Mouse (Mus musculus) liver, adult 2 months (tissue): ENCODE measurements around the gene Grik3. TPM values are rescaled to one million over a fixed set of nuclear protein-coding genes. Genes with fewer than 3 reads are reported as not detected.

Experiments used
- DNase-seq: peaks from one replicate; pipeline ENCODE4 v3.0.0-alpha.2; 2011; ENCODE audit warnings: low read depth, low spot score; ENCODE audit errors: extremely low read depth
- H3K27ac ChIP-seq: fragments of 200-500 bp; replicated peaks from 2 replicates; pipeline ENCODE4 v1.5.1; 2012; ENCODE audit warnings: low read depth, mild to moderate bottlenecking, control low read depth, inconsistent platforms, low read length; ENCODE audit not compliant: insufficient read depth
- H3K27me3 ChIP-seq: fragments of 200-500 bp; 2 replicates; pipeline ENCODE4 v1.6.1; 2012; ENCODE audit warnings: mild to moderate bottlenecking, moderate library complexity, low read length, inconsistent platforms; ENCODE audit not compliant: control insufficient read depth, insufficient read depth
- H3K36me3 ChIP-seq: fragments of 200-500 bp; 2 replicates; pipeline ENCODE4 v1.6.1; 2012; ENCODE audit warnings: low read length, inconsistent platforms; ENCODE audit not compliant: control insufficient read depth, insufficient read depth
- H3K4me1 ChIP-seq: fragments of 200-500 bp; 2 replicates; pipeline ENCODE4 v1.6.1; 2011; ENCODE audit warnings: low read length; ENCODE audit not compliant: control insufficient read depth, insufficient read depth
- H3K4me3 ChIP-seq: fragments of 200-500 bp; 2 replicates; pipeline ENCODE4 v1.5.1; 2011; ENCODE audit warnings: low read depth, mild to moderate bottlenecking, control low read depth, low read length, moderate library complexity; ENCODE audit not compliant: insufficient read depth
- H3K79me2 ChIP-seq: fragments of 200-500 bp; 2 replicates; pipeline ENCODE4 v1.6.1; 2012; ENCODE audit warnings: inconsistent platforms, mild to moderate bottlenecking, low read length, moderate library complexity; ENCODE audit not compliant: control insufficient read depth, insufficient read depth
- H3K9ac ChIP-seq: fragments of 200-500 bp; 2 replicates; pipeline ENCODE4 v1.6.1; 2012; ENCODE audit warnings: low read depth, mild to moderate bottlenecking, control low read depth, inconsistent platforms, low read length
- CTCF ChIP-seq: fragments of 200-500 bp; IDR thresholded peaks from 2 replicates; pipeline ENCODE4 v1.5.1; 2011; ENCODE audit warnings: low read depth, low read length, control low read depth
- POLR2A ChIP-seq: fragments of 200-500 bp; IDR thresholded peaks from 2 replicates; pipeline ENCODE4 v1.6.1; 2011; ENCODE audit warnings: low read length, control low read depth; ENCODE audit not compliant: insufficient read depth; ENCODE audit errors: extremely low read depth
- WGBS: fragments of 180-500 bp; shearing (Covaris S2); methylation state at CpG from one replicate; pipeline ENCODE4 v1.1.7; 2018; 5-methylcytosine and 5-hydroxymethylcytosine counted together
- polyA plus RNA-seq: library from polyadenylated mRNA; depleted of rRNA; stranded (reverse); fragments of >200 nt; gene quantifications from 2 replicates; pipeline ENCODE4 v1.2.3, GENCODE M21; 2012
- total RNA-seq: library from RNA; depleted of rRNA; stranded (reverse); fragments of >200 nt; gene quantifications from 2 replicates; pipeline ENCODE4 v1.2.3, GENCODE M21; 2014

Gene Grik3
- total and polyA plus RNA-seq, 2 experiments, result 0.04 TPM; not detected in 1

DNA sequence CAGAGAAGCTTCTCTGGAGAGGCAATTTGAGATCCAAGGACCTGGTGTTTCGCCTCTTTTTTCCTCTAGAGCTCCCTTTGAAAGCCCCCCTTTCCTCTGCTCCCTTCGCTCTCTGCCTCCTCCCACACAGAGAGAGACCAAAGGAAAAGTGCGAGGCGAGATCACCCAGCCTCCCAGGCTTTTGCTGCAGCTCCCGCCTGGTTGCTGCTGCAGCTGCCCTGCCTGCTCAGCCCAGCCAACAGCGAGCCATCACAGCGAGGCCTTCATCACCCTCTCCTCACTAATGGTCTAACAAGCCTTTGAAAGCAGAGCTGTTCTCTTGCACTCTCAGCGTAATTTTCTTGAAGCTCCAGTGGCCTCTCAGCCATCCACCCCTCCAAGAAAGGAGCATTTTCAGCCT lies 196.6 kb downstream of the Grik3 start:
- Histone ChIP-seq H3K79me2 (no peaks in the 10 kb centered on the region), H3K9ac (no peak overlapping the region), H3K4me3 (no peak overlapping the region), H3K36me3 (no peaks in the 10 kb centered on the region), H3K27me3 (no peaks in the 10 kb centered on the region), H3K4me1 (no peaks in the 10 kb centered on the region), H3K27ac (no peak overlapping the region)
- no peak for DNase-seq
- TF ChIP-seq CTCF (no peak), POLR2A (no peak)
- WGBS, result 49% methylated on average over 8 of the region's 8 CpGs

DNA sequence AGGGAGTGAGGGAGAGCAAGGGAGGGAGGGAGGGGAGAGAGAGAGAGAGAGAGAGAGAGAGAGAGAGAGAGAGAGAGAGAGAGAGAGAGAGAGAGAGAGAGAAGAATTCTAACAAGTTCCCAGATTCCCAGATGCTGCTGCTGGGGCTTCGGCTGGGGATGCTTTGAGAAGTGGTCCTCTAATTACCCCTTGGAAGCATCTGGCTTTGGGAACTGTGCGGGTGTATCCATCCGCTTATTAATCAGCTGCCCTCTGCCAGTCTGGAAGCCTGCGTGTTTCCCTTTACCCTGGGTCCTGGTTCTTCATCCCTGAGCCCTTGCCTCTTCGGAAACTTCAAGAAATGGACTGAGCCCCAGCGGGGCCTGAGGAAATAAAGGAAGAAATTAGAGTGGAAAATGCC lies 204.9 kb downstream of the Grik3 start:
- H3K4me1 ChIP-seq, result no peaks in the 10 kb centered on the region
- WGBS, result 62% methylated on average over 6 of the region's 6 CpGs
- no peak overlapping the region for H3K27ac ChIP-seq
- no peak overlapping the region for H3K4me3 ChIP-seq
- no peak overlapping the region for H3K9ac ChIP-seq
- no peak for TF ChIP-seq POLR2A
- no peak for TF ChIP-seq CTCF
- H3K36me3 ChIP-seq, result no peaks in the 10 kb centered on the region
- no peak for DNase-seq
- H3K27me3 ChIP-seq, result no peaks in the 10 kb centered on the region
- no peaks in the 10 kb centered on the region for H3K79me2 ChIP-seq

DNA sequence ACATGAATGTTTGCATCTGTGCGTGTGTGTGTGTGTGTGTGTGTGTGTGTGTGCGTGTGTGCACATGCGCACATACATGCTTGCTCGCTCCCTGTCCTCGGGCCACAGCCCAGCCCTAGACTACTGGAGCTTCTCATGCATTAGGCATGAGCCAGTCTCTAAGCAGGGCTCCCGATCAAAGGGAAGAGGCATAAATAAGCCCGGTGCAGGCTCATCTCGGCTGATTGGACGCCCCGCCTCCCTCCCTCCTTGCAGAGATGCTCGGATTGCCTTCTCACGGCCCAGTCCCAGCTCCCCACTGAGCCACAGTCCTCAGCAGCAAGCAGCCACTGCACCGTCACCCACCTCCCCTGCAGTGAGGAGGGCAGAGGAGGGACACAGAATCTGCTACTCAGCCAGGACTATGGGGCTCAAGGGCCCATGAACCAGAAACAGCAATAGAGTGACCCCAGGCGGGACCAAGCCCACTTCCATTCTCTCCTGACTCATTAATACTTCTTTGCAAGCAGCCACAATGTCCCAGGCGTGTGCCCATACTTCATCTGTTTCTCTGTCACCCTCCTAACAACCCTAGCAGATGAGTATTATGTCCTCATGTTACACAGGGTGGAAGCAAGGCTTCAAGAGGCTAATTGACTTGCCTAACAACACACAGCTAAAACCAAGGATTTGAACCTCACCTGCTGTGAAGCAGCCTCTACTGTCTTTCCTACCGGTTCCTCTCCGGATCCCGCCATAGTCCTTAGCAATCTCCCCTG lies 205.9 kb downstream of the Grik3 start:
- no peak overlapping the region for H3K9ac ChIP-seq
- no peak overlapping the region for H3K27ac ChIP-seq
- DNase-seq, result no peak
- 33% methylated on average over 18 of the region's 18 CpGs for WGBS
- no peak overlapping the region for H3K4me3 ChIP-seq
- TF ChIP-seq CTCF (no peak), POLR2A (no peak)
- H3K4me1 ChIP-seq, result no peaks in the 10 kb centered on the region
- no peaks in the 10 kb centered on the region for H3K79me2 ChIP-seq
- H3K27me3 ChIP-seq, result no peaks in the 10 kb centered on the region
- no peaks in the 10 kb centered on the region for H3K36me3 ChIP-seq

DNA sequence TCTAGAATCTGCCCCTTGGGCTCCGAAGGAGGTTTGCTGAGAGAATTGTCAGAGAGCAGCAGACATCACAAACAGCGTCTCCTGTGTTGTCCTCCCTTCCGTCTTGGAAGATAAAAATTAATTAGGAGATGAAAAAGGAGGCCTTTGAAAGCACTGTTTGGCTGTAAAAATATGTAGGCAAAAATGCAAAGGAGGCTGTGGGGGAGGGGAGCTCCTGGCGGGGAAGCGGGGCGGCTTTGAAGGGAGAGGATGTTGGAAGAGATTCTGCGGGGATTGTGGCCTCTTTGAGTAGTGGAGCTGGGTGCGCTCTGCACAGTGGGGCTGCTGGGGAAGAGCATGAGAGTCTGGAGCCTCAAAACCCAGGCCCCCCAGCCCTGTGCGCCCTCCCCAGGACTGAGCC lies 207.1 kb downstream of the Grik3 start:
- whole genome bisulfite sequencing, result 29% methylated on average over 9 of the region's 9 CpGs
- Histone ChIP-seq H3K9ac (no peak overlapping the region), H3K36me3 (no peaks in the 10 kb centered on the region), H3K4me1 (no peaks in the 10 kb centered on the region), H3K79me2 (no peaks in the 10 kb centered on the region), H3K4me3 (no peak overlapping the region), H3K27me3 (no peaks in the 10 kb centered on the region), H3K27ac (no peak overlapping the region)
- no peak for DNase-seq
- no peak for TF ChIP-seq POLR2A
- TF ChIP-seq CTCF, result no peak

DNA sequence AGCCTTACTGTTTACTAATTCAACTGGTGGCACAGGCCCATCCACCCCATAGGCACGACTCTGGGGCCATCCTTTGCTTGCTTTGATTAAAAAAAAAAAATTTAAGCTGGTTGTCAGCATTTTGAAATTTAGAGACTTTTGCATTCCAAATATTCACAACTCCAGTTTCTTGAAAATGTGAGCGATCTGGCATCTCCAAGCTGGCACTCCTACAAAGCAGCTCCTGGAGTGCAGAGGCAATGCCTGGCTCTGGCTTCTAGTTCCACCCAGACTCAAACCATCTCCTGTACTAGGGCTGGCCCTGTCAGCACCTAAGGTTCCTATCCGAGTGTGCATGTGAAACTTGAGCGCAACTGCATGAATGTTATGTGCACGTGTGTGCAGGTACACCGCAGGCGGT lies 208.6 kb downstream of the Grik3 start:
- Histone ChIP-seq H3K27ac (no peak overlapping the region), H3K4me1 (no peaks in the 10 kb centered on the region), H3K9ac (no peak overlapping the region), H3K4me3 (no peak overlapping the region), H3K36me3 (no peaks in the 10 kb centered on the region), H3K79me2 (no peaks in the 10 kb centered on the region), H3K27me3 (no peaks in the 10 kb centered on the region)
- TF ChIP-seq CTCF, result no peak
- no peak for TF ChIP-seq POLR2A
- no peak for DNase-seq
- 79% methylated on average over 7 of the region's 7 CpGs for WGBS

DNA sequence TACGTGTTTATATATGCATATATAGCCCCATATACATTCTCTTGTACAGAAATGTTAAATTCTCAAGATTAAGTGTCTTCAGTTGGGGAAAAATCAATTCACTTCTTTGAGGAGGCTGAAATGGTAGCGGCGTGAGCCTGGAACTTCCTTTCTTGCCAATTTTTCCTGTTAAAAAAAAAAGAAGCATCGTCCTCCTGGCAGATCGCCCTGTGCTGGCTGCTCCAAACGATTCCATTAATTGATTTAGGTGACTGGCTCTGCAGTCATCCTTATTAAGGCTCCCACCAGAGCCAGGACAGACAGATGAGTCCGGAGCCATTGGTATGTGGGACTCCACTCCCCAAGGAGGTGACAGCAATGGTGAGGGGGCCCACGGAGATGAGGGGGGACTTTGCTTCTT lies 209.8 kb downstream of the Grik3 start:
- no peak for DNase-seq

More for the DNA sequence above, 209.8 kb downstream of the Grik3 start:
- Histone ChIP-seq H3K36me3 (no peaks in the 10 kb centered on the region), H3K79me2 (no peaks in the 10 kb centered on the region), H3K4me1 (no peaks in the 10 kb centered on the region), H3K27ac (no peak overlapping the region), H3K4me3 (no peak overlapping the region), H3K9ac (no peak overlapping the region), H3K27me3 (no peaks in the 10 kb centered on the region)
- TF ChIP-seq CTCF (no peak), POLR2A (no peak)
- 60% methylated on average over 8 of the region's 8 CpGs for WGBS
